Mouse (Mus musculus): ENCODE measurements around the gene Rsu1.

DNA sequence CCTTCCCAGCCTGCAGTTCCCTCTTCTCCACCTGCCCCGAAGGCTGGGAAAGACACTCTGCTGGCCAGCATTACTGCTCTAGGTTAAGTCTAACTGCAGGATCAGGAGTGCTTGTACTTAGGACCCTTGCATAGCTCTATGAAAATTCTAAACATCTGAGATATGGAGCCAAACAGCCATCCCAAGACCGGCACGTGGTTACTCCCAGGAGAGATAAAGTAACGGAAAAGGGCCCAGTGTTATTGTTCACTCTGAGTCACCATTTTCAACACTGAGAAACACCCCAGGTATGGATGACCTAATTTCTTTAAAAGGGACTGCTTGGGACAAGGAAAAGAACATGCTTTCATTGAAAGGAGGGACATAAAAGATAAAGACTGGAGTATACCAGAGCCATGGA lies 45.2 kb downstream of the Rsu1 start:
- TF ChIP-seq POLR2A (IDR thresholded peaks at IDR 0.05; ENCODE audit: low read depth, low read length), result no peak
- no peak for TF ChIP-seq CTCF (IDR thresholded peaks at IDR 0.05; ENCODE audit: extremely low read depth, insufficient read depth, insufficient read length, insufficient replicate concordance)
